In genomic region chr9:114044446-114044845, GRCm38 (mm10) we compare ENCODE assay signal across 11 mouse cellular contexts. TPM values are rescaled to one million over a fixed set of nuclear protein-coding genes. Genes with fewer than 3 reads are reported as not detected.
A peak's percentile ranks its signal among the peaks of the same experiment; 100 is the strongest.
DNase-seq lines count a peak whose midpoint lies in the region; ATAC-seq and TF ChIP-seq lines count a peak whose summit lies in the region.
"Had no signal": no experiment of that assay in that cellular context is flagged by ENCODE, and none has a peak within 500 bp of the region (broad histone marks: within the 10 kb centered on the region; RNA-seq: fewer than 3 reads in every experiment).

No protein-coding gene starts in this region.

- ATAC-seq in kidney, postnatal 0 days (replicated peaks; ENCODE audit: low FRiP score, low read depth): no peak

- peak; percentile 69 for TF ChIP-seq CTCF in kidney, postnatal 0 days (IDR thresholded peaks at IDR 0.05; ENCODE audit: low read depth)

- H3K4me2 ChIP-seq in kidney, postnatal 0 days (ENCODE audit: low read length): no peak overlapping the region
- H3K4me2 ChIP-seq: heart, embryonic 12.5 days had no signal

- H3K4me3 ChIP-seq in kidney, postnatal 0 days (replicated peaks; ENCODE audit: low read depth, low read length): no peak overlapping the region
- no peak overlapping the region for H3K4me3 ChIP-seq in ES-E14 (ENCODE audit: insufficient read depth in 1 of 2, low read depth in 1 of 2, low read length in 2 of 2, poor library complexity in 1 of 2, severe bottlenecking in 1 of 2)
- H3K4me3 ChIP-seq: heart, embryonic 12.5 days had no signal

- DNase-seq in kidney, postnatal 0 days (ENCODE audit: low spot score): no peak
- DNase-seq in kidney, adult 11 months: no peak
- peak; percentile 15 to 26 for DNase-seq in B cell, adult 2 months
- DNase-seq in ES-E14 (ENCODE audit: low read depth, low spot score): peak; percentile 39
- peak; percentile 58 for DNase-seq in induced T-regulatory cell, adult 2 months (ENCODE audit: low read depth)
- no peak for DNase-seq in left cerebral cortex, adult 18-20 months (ENCODE audit: low spot score in 2 of 2)
- DNase-seq in heart, adult 9 months (ENCODE audit: low spot score in 2 of 2): no peak
- DNase-seq: adrenal gland, postnatal 36 days; layer of hippocampus, adult 9-11 months had no signal

- no peaks in the 10 kb centered on the region for H3K9me3 ChIP-seq in kidney, postnatal 0 days (replicated peaks; ENCODE audit: low read length)
- no peaks in the 10 kb centered on the region for H3K9me3 ChIP-seq in ES-E14 (ENCODE audit: control insufficient read depth, insufficient read depth, low read depth, low read length)

- H3K36me3 ChIP-seq in kidney, postnatal 0 days (ENCODE audit: insufficient read depth, low read length): no peaks in the 10 kb centered on the region
- H3K36me3 ChIP-seq in ES-E14 (ENCODE audit: control insufficient read depth, insufficient read depth, low read length, poor library complexity, severe bottlenecking): peaks cover 6% of the 10 kb centered on the region; the same call in 1 of the 2 replicates
- H3K36me3 ChIP-seq: heart, embryonic 12.5 days had no signal

- H3K27me3 ChIP-seq in kidney, postnatal 0 days (ENCODE audit: insufficient read depth, low read length): no peaks in the 10 kb centered on the region
- H3K27me3 ChIP-seq: heart, embryonic 12.5 days had no signal

- H3K27ac ChIP-seq in kidney, postnatal 0 days: no peak overlapping the region
- H3K27ac ChIP-seq in ES-E14 (ENCODE audit: insufficient read depth, low read depth, low read length, poor library complexity, severe bottlenecking): no peak overlapping the region
- H3K27ac ChIP-seq: macrophage had no signal

- in situ Hi-C loops in ES-E14 (cut with MboI; ENCODE audit: low sequenced_read_pairs in 2 of 2, unreplicated experiment in 2 of 2): no loop called here

- no peaks in the 10 kb centered on the region for H3K4me1 ChIP-seq in kidney, postnatal 0 days (replicated peaks; ENCODE audit: insufficient read depth, low read length)
- peaks cover 4 to 7% of the 10 kb centered on the region in 2 experiments; a peak in 2 of 4 replicates for H3K4me1 ChIP-seq in ES-E14 (ENCODE audit: control insufficient read depth in 2 of 2, insufficient read depth in 2 of 2, low read length in 2 of 2, poor library complexity in 1 of 2)
- H3K4me1 ChIP-seq: heart, embryonic 12.5 days had no signal

- H3K9ac ChIP-seq in kidney, postnatal 0 days (ENCODE audit: low read depth, low read length): no peak overlapping the region
- H3K9ac ChIP-seq in ES-E14 (ENCODE audit: insufficient read depth, low read depth, low read length, poor library complexity, severe bottlenecking): no peak overlapping the region
- H3K9ac ChIP-seq: heart, embryonic 12.5 days had no signal

- 53% methylated on average over 3 of the region's 3 CpGs for whole genome bisulfite sequencing in kidney, postnatal 0 days

TF ChIP-seq in ES-E14, 5 proteins besides CTCF, POLR2A, EP300 and RAD21:
- no peak for TF ChIP-seq MAFK (IDR thresholded peaks at IDR 0.05; ENCODE audit: insufficient read depth, low read depth, low read length)
- no peak for TF ChIP-seq HCFC1 (IDR thresholded peaks at IDR 0.05; ENCODE audit: borderline replicate concordance, insufficient read depth, low read length)
- no peak for TF ChIP-seq ZC3H11A (IDR thresholded peaks at IDR 0.05; ENCODE audit: borderline replicate concordance, low read depth, low read length)
- 0 out of 2 replicates have a peak, but pooled peaks have one; percentile 12 for TF ChIP-seq ZNF384 (IDR thresholded peaks at IDR 0.05; ENCODE audit: low read depth, low read length)
- no peak for TF ChIP-seq CHD2 (IDR thresholded peaks at IDR 0.05; ENCODE audit: low read depth, low read length)

RNA-seq across cellular contexts. Expression of gene Fbxl2, which starts 1.5 kb away (rescaled TPM):
- polyA plus RNA-seq in kidney, postnatal 0 days (2015; fragmentation: Nextera tagmentation; extraction: Ambion mirVana): 2.8 and 3.4 TPM in 2 replicates
- 4.4 and 6.3 TPM in 2 replicates for total RNA-seq in ES-E14 (2012; rRNA removed)
- 10 to 100 TPM; 55.3 to 57.6 TPM for total RNA-seq in left cerebral cortex, adult 18-20 months (2021)

RNA-seq across cellular contexts. Expression of gene Susd5, which starts 12.5 kb away (rescaled TPM):
- 0.82 and 0.91 TPM in 2 replicates for polyA plus RNA-seq in kidney, postnatal 0 days (2015; fragmentation: Nextera tagmentation; extraction: Ambion mirVana)
- total RNA-seq in ES-E14 (2012; rRNA removed): 0.98 and 3.1 TPM in 2 replicates
- 10 to 100 TPM in 1 of 2 experiments, 1 to 10 TPM in 1; 8.1 to 10.3 TPM for total RNA-seq in left cerebral cortex, adult 18-20 months (2021)
- polyA plus RNA-seq: macrophage had no signal

Comparison
In these comparisons a context has a peak if more than half of its experiments do, and no peak if none do; other contexts are left out.
1. DNase-seq: peak in B cell, adult 2 months (2 of 2), ES-E14 (single experiment) and induced T-regulatory cell, adult 2 months (single experiment); none in kidney, postnatal 0 days (single experiment), kidney, adult 11 months (single experiment), left cerebral cortex, adult 18-20 months (0 of 2) and heart, adult 9 months (0 of 2).